Mouse (Mus musculus) limb, embryonic 14.5 days (tissue): ENCODE results near the gene Ddx20. TPM values are rescaled to one million over a fixed set of nuclear protein-coding genes. Genes with fewer than 3 reads are reported as not detected.
A peak's percentile ranks its signal among the peaks of the same experiment; 100 is the strongest.

Source experiments
- ATAC-seq: fragments of 200-750 bp; cut with Nextera tagmentation; 2 replicates; pipeline ENCODE4 v1.8.0; 2017; ENCODE audit warnings: low read depth, moderate number of reproducible peaks, moderate TSS enrichment; ENCODE audit not compliant: low FRiP score
- DNase-seq: peaks from one replicate; pipeline ENCODE4 v3.0.0-alpha.2; 2015; ENCODE audit warnings: low spot score
- H3K27ac ChIP-seq: fragments of 300-500 bp; sonication (generic); replicated peaks from 2 replicates; pipeline ENCODE4 v1.5.1; 2014; ENCODE audit warnings: low read depth, mild to moderate bottlenecking, low read length, moderate library complexity, mixed read lengths
- H3K27me3 ChIP-seq: fragments of 300-500 bp; sonication (generic); 2 replicates; pipeline ENCODE4 v1.6.1; 2014; ENCODE audit warnings: low read length, mixed read lengths; ENCODE audit not compliant: control insufficient read depth, insufficient read depth
- H3K36me3 ChIP-seq: fragments of 300-500 bp; sonication (generic); 2 replicates; pipeline ENCODE4 v1.6.1; 2014; ENCODE audit warnings: mild to moderate bottlenecking, low read length, moderate library complexity, mixed read lengths; ENCODE audit not compliant: control insufficient read depth, insufficient read depth
- H3K4me1 ChIP-seq: fragments of 300-500 bp; sonication (generic); 2 replicates; pipeline ENCODE4 v1.6.1; 2014; ENCODE audit warnings: antibody characterized with exemption, low read length, mixed read lengths; ENCODE audit not compliant: control insufficient read depth, insufficient read depth
- H3K4me2 ChIP-seq: fragments of 300-500 bp; sonication (generic); replicated peaks from 2 replicates; pipeline ENCODE4 v1.6.1; 2014; ENCODE audit warnings: low read depth, mild to moderate bottlenecking, low read length, moderate library complexity; ENCODE audit not compliant: severe bottlenecking
- H3K4me3 ChIP-seq: fragments of 300-500 bp; sonication (generic); replicated peaks from 2 replicates; pipeline ENCODE4 v1.5.1; 2014; ENCODE audit warnings: low read length
- H3K9ac ChIP-seq: fragments of 300-500 bp; sonication (generic); 2 replicates; pipeline ENCODE4 v1.6.1; 2014; ENCODE audit warnings: mild to moderate bottlenecking, low read depth, low read length, moderate library complexity; ENCODE audit not compliant: severe bottlenecking
- H3K9me3 ChIP-seq: fragments of 300-500 bp; sonication (generic); 2 replicates; pipeline ENCODE4 v1.6.1; 2016; ENCODE audit warnings: low read length; ENCODE audit not compliant: control insufficient read depth
- POLR2A ChIP-seq: fragments of 200-500 bp; IDR thresholded peaks from 2 replicates; pipeline ENCODE4 v1.8.0; 2012; ENCODE audit warnings: inconsistent platforms, mild to moderate bottlenecking, moderate library complexity, borderline replicate concordance; ENCODE audit not compliant: insufficient read depth, insufficient read length; ENCODE audit errors: extremely low read depth
- WGBS: fragments of 180-500 bp; shearing (Covaris S2); extraction: QIAGEN DNeasy Blood & Tissue Kit; methylation state at CpG from one replicate; pipeline ENCODE4 v1.1.7; 2014; 5-methylcytosine and 5-hydroxymethylcytosine counted together
- polyA plus RNA-seq, 2 experiments: library from polyadenylated mRNA; depleted of rRNA in 1 of 2; stranded (reverse) in 1 of 2; unstranded in 1 of 2; fragments of >200 nt; fragmentation: Nextera tagmentation in 1 of 2; extraction: Ambion mirVana in 1 of 2; gene quantifications; 2 replicates each; pipeline versions ENCODE4 v1.2.1 to v1.2.3; 2012 to 2014

Ddx20 gene
- polyA plus RNA-seq, 2 experiments, result 19.8 to 28.8 TPM

DNA sequence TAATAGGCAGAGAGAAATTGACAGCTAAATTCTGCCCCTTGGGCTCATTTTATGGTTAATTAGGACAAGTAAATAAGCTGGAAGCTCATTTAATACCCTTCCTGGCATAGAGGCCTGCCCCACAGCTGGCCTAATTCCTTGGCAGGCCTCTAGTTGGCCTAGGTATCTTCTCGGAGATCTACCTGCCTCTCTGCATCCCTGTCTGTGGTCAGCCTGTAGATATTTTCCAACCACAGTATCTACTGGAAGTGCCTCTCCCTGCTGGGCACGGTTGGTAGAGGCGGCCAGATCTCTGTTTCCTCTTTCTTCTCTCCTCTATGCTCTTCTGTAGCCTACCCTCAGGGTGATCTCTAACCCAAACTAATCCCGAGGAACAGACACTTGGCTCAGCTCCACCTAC lies 32.6 kb upstream of the Ddx20 start:
- no peaks in the 10 kb centered on the region for H3K4me1 ChIP-seq
- no peak overlapping the region for H3K27ac ChIP-seq
- no peak overlapping the region for H3K4me3 ChIP-seq
- no peak for DNase-seq
- ATAC-seq, result no peak
- whole genome bisulfite sequencing, result 64% methylated on average over 4 of the region's 4 CpGs
- no peak overlapping the region for H3K9ac ChIP-seq
- no peaks in the 10 kb centered on the region for H3K36me3 ChIP-seq
- TF ChIP-seq POLR2A, result no peak
- no peaks in the 10 kb centered on the region for H3K9me3 ChIP-seq
- H3K27me3 ChIP-seq, result no peaks in the 10 kb centered on the region
- no peak overlapping the region for H3K4me2 ChIP-seq

DNA sequence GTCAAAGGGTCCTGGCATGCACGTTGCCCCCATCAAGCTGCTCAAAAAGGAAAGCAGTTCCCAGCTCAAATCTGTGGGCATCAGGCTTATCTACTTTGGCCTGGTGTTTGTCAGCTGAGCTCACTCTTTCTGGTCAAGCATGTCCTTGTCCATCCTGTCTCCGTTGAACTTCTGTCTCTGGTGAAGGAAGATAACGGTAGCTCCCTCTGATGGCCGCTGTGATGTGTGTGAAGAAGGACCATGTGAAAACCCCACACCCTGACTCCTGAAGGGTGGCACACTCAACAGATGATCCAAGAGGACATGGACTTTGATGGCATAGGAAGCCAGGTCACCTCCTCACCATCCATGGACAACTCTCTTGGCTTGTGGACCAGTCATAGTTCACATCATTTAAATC lies 31.4 kb upstream of the Ddx20 start:
- H3K9me3 ChIP-seq, result no peaks in the 10 kb centered on the region
- H3K27me3 ChIP-seq, result no peaks in the 10 kb centered on the region
- no peak overlapping the region for H3K4me2 ChIP-seq
- TF ChIP-seq POLR2A, result no peak
- whole genome bisulfite sequencing, result 56% methylated on average over 4 of the region's 4 CpGs
- no peaks in the 10 kb centered on the region for H3K36me3 ChIP-seq
- ATAC-seq, result no peak
- H3K4me1 ChIP-seq, result peaks cover 8% of the 10 kb centered on the region
- H3K9ac ChIP-seq, result no peak overlapping the region
- no peak overlapping the region for H3K27ac ChIP-seq
- DNase-seq, result no peak
- no peak overlapping the region for H3K4me3 ChIP-seq

DNA sequence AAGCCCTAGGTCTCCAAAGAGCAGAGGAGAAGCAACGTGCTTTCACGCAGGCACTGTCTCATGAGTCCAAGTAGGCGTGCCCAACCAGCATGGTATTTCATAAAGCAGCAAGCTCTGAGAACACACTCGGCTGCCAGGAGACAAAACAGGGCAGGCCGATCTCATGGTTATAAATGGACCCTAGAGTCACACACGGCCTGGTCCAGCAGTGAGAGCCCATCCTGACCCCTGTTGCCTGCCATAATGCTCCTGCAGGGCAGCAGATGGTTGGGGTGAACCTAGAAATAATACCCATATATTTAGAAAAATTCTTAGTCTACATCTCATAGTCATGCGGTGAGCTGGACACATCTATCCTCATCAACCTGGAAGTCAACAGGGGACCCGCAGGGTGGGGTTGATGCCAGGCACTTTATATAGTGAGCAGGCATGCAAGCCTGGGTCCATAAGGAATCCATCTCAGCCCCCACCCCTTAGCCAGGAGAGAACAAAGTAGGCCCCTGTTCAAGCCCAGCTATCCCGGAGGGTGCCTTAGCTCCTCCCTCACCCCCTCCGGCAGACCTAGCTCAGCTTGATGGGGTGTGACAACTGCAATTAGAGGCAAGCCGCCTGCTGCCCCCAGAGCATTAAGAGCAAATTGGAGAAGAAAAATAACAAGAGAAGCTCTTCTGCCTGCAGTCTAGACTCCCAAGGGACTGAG lies 30.6 kb upstream of the Ddx20 start:
- no peak for ATAC-seq
- Histone ChIP-seq H3K9me3 (no peaks in the 10 kb centered on the region), H3K36me3 (no peaks in the 10 kb centered on the region), H3K9ac (no peak overlapping the region), H3K4me1 (peaks cover 9% of the 10 kb centered on the region), H3K4me3 (no peak overlapping the region), H3K27me3 (no peaks in the 10 kb centered on the region), H3K4me2 (no peak overlapping the region), H3K27ac (no peak overlapping the region)
- no peak for TF ChIP-seq POLR2A
- WGBS, result 53% methylated on average over 11 of the region's 11 CpGs
- DNase-seq, result no peak

DNA sequence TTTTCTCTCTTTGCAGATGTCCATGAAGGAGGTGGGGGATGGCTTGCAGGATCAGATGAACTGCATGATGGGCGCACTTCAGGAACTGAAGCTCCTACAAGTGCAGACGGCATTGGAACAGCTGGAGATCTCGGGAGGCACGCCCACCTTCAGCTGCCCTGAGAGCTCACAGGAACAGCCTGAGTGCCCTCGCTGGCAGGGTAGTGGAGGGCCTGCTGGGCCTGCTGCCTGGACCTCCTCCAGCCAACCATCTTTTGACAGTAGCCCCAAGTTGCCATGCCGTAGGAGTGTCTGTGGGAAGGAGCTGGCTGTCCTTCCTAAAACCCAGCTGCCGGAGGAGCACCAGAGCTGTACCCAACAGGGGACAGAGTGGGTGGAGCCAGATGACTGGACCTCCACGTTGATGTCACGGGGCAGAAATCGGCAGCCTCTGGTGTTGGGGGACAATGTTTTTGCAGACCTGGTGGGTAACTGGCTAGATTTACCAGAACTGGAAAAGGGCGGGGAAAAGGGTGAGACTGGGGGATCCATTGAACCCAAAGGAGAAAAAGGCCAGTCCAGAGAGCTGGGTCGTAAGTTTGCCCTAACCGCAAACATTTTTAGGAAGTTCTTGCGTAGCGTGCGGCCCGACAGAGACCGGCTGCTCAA lies 29.1 kb upstream of the Ddx20 start:
- Histone ChIP-seq H3K4me2 (no peak overlapping the region), H3K4me1 (peaks cover 9% of the 10 kb centered on the region), H3K27me3 (no peaks in the 10 kb centered on the region), H3K36me3 (no peaks in the 10 kb centered on the region), H3K9me3 (no peaks in the 10 kb centered on the region), H3K9ac (no peak overlapping the region), H3K4me3 (no peak overlapping the region), H3K27ac (peak overlapping the region; percentile 33; the same call in 1 of the 2 replicates)
- ATAC-seq (peak; percentile 19), DNase-seq (peak; percentile 31)
- no peak for TF ChIP-seq POLR2A
- WGBS, result 60% methylated on average over 18 of the region's 18 CpGs

DNA sequence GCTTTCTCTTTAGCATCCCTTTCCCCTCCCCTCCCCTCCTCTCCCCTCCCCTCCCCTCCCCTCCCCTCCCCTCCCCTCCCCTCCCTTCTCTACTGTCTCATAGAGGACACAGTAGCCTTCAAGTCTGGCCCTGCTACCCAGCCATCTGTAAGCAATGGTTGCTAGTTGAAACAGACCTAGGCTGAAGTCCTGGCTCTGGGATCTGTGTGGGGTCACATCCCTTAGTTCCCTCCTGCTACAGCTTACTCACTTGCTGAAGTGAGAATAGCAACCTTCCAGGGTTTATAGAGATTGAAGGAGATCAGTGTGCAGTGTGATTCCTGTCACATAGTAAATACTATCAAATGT lies 27.4 kb upstream of the Ddx20 start:
- Histone ChIP-seq H3K36me3 (no peaks in the 10 kb centered on the region), H3K9me3 (no peaks in the 10 kb centered on the region), H3K4me2 (no peak overlapping the region), H3K4me3 (no peak overlapping the region), H3K27me3 (no peaks in the 10 kb centered on the region), H3K4me1 (peaks cover 9% of the 10 kb centered on the region), H3K27ac (no peak overlapping the region), H3K9ac (no peak overlapping the region)
- ATAC-seq (no peak), DNase-seq (no peak)
- TF ChIP-seq POLR2A, result no peak
